Mouse (Mus musculus): ENCODE measurements at regions not wholly inside any gene's neighbourhood (a gene's known extent, or its start where the extent isn't known, plus 50 kb on each side); places are given as distances from the start of the nearest gene placed in this dataset.

DNA sequence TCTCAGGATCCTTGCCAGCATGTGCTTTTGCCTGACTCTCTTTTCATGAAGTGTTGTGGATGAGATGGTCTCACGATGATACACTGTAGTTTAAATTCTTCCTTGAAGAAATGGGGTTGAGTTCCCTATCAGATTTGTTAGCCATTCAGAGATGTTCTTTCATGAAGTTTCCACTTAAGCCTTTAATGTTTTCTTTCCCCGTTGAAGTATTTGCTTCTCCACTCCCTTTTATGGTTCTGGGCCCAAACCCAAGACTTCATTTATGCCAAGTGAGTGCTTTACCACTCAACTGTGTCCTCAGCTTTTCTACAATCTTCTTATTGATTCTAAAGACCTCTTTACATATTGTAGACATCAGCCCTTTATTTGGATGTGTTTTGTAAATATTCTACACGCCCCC lies 71.9 kb upstream of the Klf13 start:
- TF ChIP-seq CTCF (IDR thresholded peaks at IDR 0.05; ENCODE audit: extremely low read depth, insufficient read length, insufficient replicate concordance, low read depth, low read length) = no peak
- TF ChIP-seq POLR2A (IDR thresholded peaks at IDR 0.05; ENCODE audit: low read depth, low read length) = no peak

Data from small intestine, adult 2 months (tissue).